In genomic region chr11:114433561-114433960, GRCm38 (mm10) we compare ENCODE assay signal across 19 mouse cellular contexts.
DNase-seq lines count a peak whose midpoint lies in the region; ATAC-seq and TF ChIP-seq lines count a peak whose summit lies in the region.
"Had no signal": no experiment of that assay in that cellular context is flagged by ENCODE, and none has a peak within 500 bp of the region (broad histone marks: within the 10 kb centered on the region; RNA-seq: fewer than 3 reads in every experiment).

No protein-coding gene starts in this region.

- peak; percentile 23; the same call in 1 of the 2 replicates for ATAC-seq in forebrain, embryonic 14.5 days
- no peak for ATAC-seq in forebrain, postnatal 0 days
- peak; percentile 80 for ATAC-seq in hindbrain, embryonic 16.5 days
- ATAC-seq: forebrain, embryonic 16.5 days had no signal

- no peak for TF ChIP-seq CTCF in forebrain, postnatal 0 days (IDR thresholded peaks at IDR 0.05; ENCODE audit: low read depth)

- 0 out of 2 replicates have a peak overlapping the region, but pooled peaks have one; percentile 37 for H3K9ac ChIP-seq in forebrain, embryonic 14.5 days (ENCODE audit: low read length)
- H3K9ac ChIP-seq in forebrain, postnatal 0 days: no peak overlapping the region
- no peak overlapping the region for H3K9ac ChIP-seq in hindbrain, embryonic 16.5 days (ENCODE audit: low read depth, low read length)
- H3K9ac ChIP-seq: heart, embryonic 15.5 days; limb, embryonic 15.5 days; liver, embryonic 15.5 days had no signal

- H3K36me3 ChIP-seq in forebrain, embryonic 14.5 days (ENCODE audit: control insufficient read depth, insufficient read depth, low read length): no peaks in the 10 kb centered on the region
- H3K36me3 ChIP-seq in forebrain, postnatal 0 days (ENCODE audit: insufficient read depth): no peaks in the 10 kb centered on the region
- H3K36me3 ChIP-seq in hindbrain, embryonic 16.5 days (ENCODE audit: control insufficient read depth, insufficient read depth, low read length): no peaks in the 10 kb centered on the region
- H3K36me3 ChIP-seq: heart, embryonic 15.5 days; limb, embryonic 15.5 days; liver, embryonic 15.5 days had no signal

- H3K4me2 ChIP-seq in forebrain, embryonic 14.5 days (ENCODE audit: low read length): no peak overlapping the region
- H3K4me2 ChIP-seq in forebrain, postnatal 0 days (ENCODE audit: low read depth): no peak overlapping the region
- no peak overlapping the region for H3K4me2 ChIP-seq in hindbrain, embryonic 16.5 days (ENCODE audit: low read length)
- H3K4me2 ChIP-seq: heart, embryonic 15.5 days; limb, embryonic 15.5 days; liver, embryonic 15.5 days had no signal

- no peak for DNase-seq in forebrain, embryonic 14.5 days (ENCODE audit: low spot score)
- no peak for DNase-seq in forebrain, postnatal 0 days
- peak; percentile 64 for DNase-seq in Muller cell, postnatal 12 days (ENCODE audit: inconsistent ontology term)
- DNase-seq in brain, adult 2 months (ENCODE audit: low read depth, low spot score): peak; percentile 33
- no peak for DNase-seq in testis, postnatal 10 days (ENCODE audit: low spot score)
- DNase-seq in spleen, adult 12 weeks (ENCODE audit: low spot score): no peak
- no peak for DNase-seq in testis, postnatal 14 days (ENCODE audit: low spot score)
- DNase-seq: adrenal gland, adult 8-10 months; gastrocnemius, postnatal 36 days; heart, postnatal 4 days; kidney, adult 18-20 months; thymus, adult 18-20 months had no signal

- H3K27ac ChIP-seq in forebrain, embryonic 14.5 days (ENCODE audit: low read depth, low read length): no peak overlapping the region
- H3K27ac ChIP-seq in forebrain, postnatal 0 days (ENCODE audit: low read depth, low read length): no peak overlapping the region
- no peak overlapping the region for H3K27ac ChIP-seq in hindbrain, embryonic 16.5 days (ENCODE audit: low read depth, low read length)
- H3K27ac ChIP-seq: heart, embryonic 15.5 days; kidney, postnatal 0 days; limb, embryonic 15.5 days; liver, embryonic 15.5 days; macrophage had no signal

- WGBS in forebrain, embryonic 14.5 days: 11% methylated on average over 5 of the region's 5 CpGs
- 17% methylated on average over 5 of the region's 5 CpGs for WGBS in forebrain, postnatal 0 days
- WGBS in hindbrain, embryonic 16.5 days: 11% methylated on average over 5 of the region's 5 CpGs

- peaks cover 8% of the 10 kb centered on the region; the same call in 1 of the 2 replicates for H3K4me1 ChIP-seq in forebrain, embryonic 14.5 days (ENCODE audit: control insufficient read depth, insufficient read depth, low read length)
- peaks cover 7% of the 10 kb centered on the region; the same call in 1 of the 2 replicates for H3K4me1 ChIP-seq in forebrain, postnatal 0 days (ENCODE audit: insufficient read depth)
- peaks cover 8% of the 10 kb centered on the region for H3K4me1 ChIP-seq in hindbrain, embryonic 16.5 days (ENCODE audit: control insufficient read depth, insufficient read depth, low read depth, low read length)
- H3K4me1 ChIP-seq: limb, embryonic 15.5 days; liver, embryonic 15.5 days had no signal

- no peaks in the 10 kb centered on the region for H3K27me3 ChIP-seq in forebrain, embryonic 14.5 days (replicated peaks; ENCODE audit: control insufficient read depth, insufficient read depth, low read length)
- H3K27me3 ChIP-seq in forebrain, postnatal 0 days (ENCODE audit: insufficient read depth, low read length): no peaks in the 10 kb centered on the region
- H3K27me3 ChIP-seq in hindbrain, embryonic 16.5 days (replicated peaks; ENCODE audit: control insufficient read depth, insufficient read depth, low read length): no peaks in the 10 kb centered on the region
- H3K27me3 ChIP-seq: liver, embryonic 15.5 days had no signal

- no peak overlapping the region for H3K4me3 ChIP-seq in forebrain, embryonic 14.5 days (ENCODE audit: low read depth, low read length)
- H3K4me3 ChIP-seq in forebrain, postnatal 0 days (ENCODE audit: low read depth, low read length): no peak overlapping the region
- H3K4me3 ChIP-seq in hindbrain, embryonic 16.5 days (ENCODE audit: low read length): no peak overlapping the region
- H3K4me3 ChIP-seq: heart, embryonic 15.5 days; limb, embryonic 15.5 days; liver, embryonic 15.5 days had no signal

- no peaks in the 10 kb centered on the region for H3K9me3 ChIP-seq in forebrain, embryonic 14.5 days (replicated peaks; ENCODE audit: control insufficient read depth, low read length)
- no peaks in the 10 kb centered on the region for H3K9me3 ChIP-seq in forebrain, postnatal 0 days (ENCODE audit: low read length)
- H3K9me3 ChIP-seq in hindbrain, embryonic 16.5 days (ENCODE audit: control insufficient read depth, low read length): no peaks in the 10 kb centered on the region
- H3K9me3 ChIP-seq: heart, embryonic 15.5 days; limb, embryonic 15.5 days; liver, embryonic 15.5 days had no signal

Comparison
In these comparisons a context has a peak if more than half of its experiments do, and no peak if none do; other contexts are left out.
1. DNase-seq: peak in Muller cell, postnatal 12 days (single experiment) and brain, adult 2 months (single experiment); none in forebrain, embryonic 14.5 days (single experiment), forebrain, postnatal 0 days (single experiment), testis, postnatal 10 days (single experiment), spleen, adult 12 weeks (single experiment) and testis, postnatal 14 days (single experiment).